Mouse (Mus musculus) thymus, adult 2 months (tissue): ENCODE results near the gene Pax3.

Experiments used
- CTCF ChIP-seq: fragments of 200-500 bp; IDR thresholded peaks from 2 replicates; pipeline ENCODE4 v1.5.1; 2012; ENCODE audit warnings: mild to moderate bottlenecking, control low read depth, low read length, moderate library complexity, borderline replicate concordance; ENCODE audit not compliant: control insufficient read depth, poor library complexity, insufficient read depth; ENCODE audit errors: extremely low read depth
- POLR2A ChIP-seq: fragments of 200-500 bp; IDR thresholded peaks from 2 replicates; pipeline ENCODE4 v1.6.1; 2012; ENCODE audit warnings: mild to moderate bottlenecking, low read length, control low read depth, moderate library complexity; ENCODE audit not compliant: control insufficient read depth, poor library complexity, insufficient read depth; ENCODE audit errors: extremely low read depth

DNA sequence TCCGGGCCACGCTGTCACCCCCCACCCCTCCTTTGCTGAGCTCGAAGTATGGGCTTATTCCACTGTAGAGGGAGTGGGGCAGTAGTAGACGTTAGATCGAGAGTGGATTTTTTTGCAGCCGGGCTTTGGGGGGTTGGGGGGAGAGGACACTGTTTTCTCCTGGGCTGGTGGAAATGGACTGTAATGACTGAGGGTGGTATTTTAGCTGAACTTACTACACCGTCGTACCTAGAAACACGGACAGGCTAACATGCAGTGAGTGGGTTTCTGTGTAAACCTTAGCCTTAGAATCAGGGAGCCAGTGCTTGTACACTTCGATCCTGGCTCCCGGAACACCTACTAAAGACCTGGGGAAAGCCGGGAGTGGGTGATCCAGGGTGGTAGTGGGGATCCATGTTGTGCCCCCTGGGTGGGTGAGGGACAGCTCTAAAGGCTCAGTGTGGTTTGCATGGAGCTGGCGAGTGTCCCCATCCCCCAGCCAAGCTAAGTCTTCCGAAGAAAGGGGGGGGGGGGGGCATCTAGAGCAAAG lies 6.2 kb upstream of the Pax3 start:
- no peak for TF ChIP-seq CTCF
- TF ChIP-seq POLR2A: no peak
